In the genomic region with DNA sequence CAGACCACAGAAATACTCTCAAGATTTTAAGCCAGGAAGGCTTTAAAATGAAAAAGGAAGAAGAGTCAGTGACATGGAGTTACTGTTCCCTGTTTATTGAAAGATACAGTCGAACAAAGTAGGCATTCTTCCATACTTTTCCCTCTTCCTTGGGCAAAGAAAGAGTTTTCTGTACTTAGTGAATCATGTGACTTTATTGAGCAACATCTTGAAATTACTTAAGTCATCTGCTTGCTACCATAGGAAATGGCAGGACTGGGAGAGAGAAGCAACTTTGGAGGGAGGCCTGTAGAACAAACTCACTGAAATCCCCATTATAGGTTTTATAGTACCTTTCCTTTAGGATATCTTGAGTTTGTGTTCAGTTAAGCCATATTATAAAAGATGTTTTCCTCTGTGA, we compare ENCODE assay signal across 14 mouse cellular contexts.
"Had no signal": no experiment of that assay in that cellular context is flagged by ENCODE, and none has a peak within 500 bp of the region (broad histone marks: within the 10 kb centered on the region; RNA-seq: fewer than 3 reads in every experiment).

No protein-coding gene starts in this region.

- DNase-seq: kidney, adult 9 months; kidney, postnatal 36 days; left cerebral cortex, postnatal 4 days; lung, embryonic 14.5 days; lung, postnatal 14 days; right cerebral cortex, adult 18-20 months; right cerebral cortex, postnatal 25 days; thymus, postnatal 36 days had no signal

- H3K27me3 ChIP-seq: limb, embryonic 13.5 days; liver, embryonic 12.5 days; megakaryocyte, embryonic 14.5 days; neural tube, embryonic 15.5 days had no signal

- H3K27ac ChIP-seq: kidney, postnatal 0 days; layer of hippocampus, adult 2 months; limb, embryonic 13.5 days; liver, embryonic 12.5 days; neural tube, embryonic 15.5 days had no signal

- H3K36me3 ChIP-seq: limb, embryonic 13.5 days; liver, embryonic 12.5 days; neural tube, embryonic 15.5 days had no signal

- H3K9me3 ChIP-seq: limb, embryonic 13.5 days; liver, embryonic 12.5 days; megakaryocyte, embryonic 14.5 days; neural tube, embryonic 15.5 days had no signal

- H3K4me3 ChIP-seq: layer of hippocampus, adult 2 months; limb, embryonic 13.5 days; liver, embryonic 12.5 days; megakaryocyte, embryonic 14.5 days; neural tube, embryonic 15.5 days had no signal

- H3K4me1 ChIP-seq: limb, embryonic 13.5 days; neural tube, embryonic 15.5 days had no signal
